Comparison of ENCODE assay signal across 14 mouse cellular contexts in genomic region chr11:43645286-43645685, GRCm38 (mm10). TPM values are rescaled to one million over a fixed set of nuclear protein-coding genes. Genes with fewer than 3 reads are reported as not detected.
DNase-seq lines count a peak whose midpoint lies in the region; ATAC-seq and TF ChIP-seq lines count a peak whose summit lies in the region.
"Had no signal": no experiment of that assay in that cellular context is flagged by ENCODE, and none has a peak within 500 bp of the region (broad histone marks: within the 10 kb centered on the region; RNA-seq: fewer than 3 reads in every experiment).

No protein-coding gene starts in this region.

- WGBS in kidney, adult 2 months, result 97% methylated on average over 3 of the region's 3 CpGs
- 96% methylated on average over 3 of the region's 3 CpGs for WGBS in kidney, embryonic 14.5 days
- 82% methylated on average over 3 of the region's 3 CpGs for WGBS in midbrain, embryonic 10.5 days

- H3K4me3 ChIP-seq in kidney, adult 2 months (ENCODE audit: insufficient read depth, low read depth, low read length), result no peak overlapping the region
- H3K4me3 ChIP-seq in kidney, embryonic 14.5 days (ENCODE audit: low read length), result no peak overlapping the region
- no peak overlapping the region for H3K4me3 ChIP-seq in midbrain, embryonic 10.5 days
- H3K4me3 ChIP-seq: embryonic facial prominence, embryonic 15.5 days; limb, embryonic 15.5 days; neural tube, embryonic 13.5 days had no signal

- no peak for TF ChIP-seq POLR2A in kidney, adult 2 months (IDR thresholded peaks at IDR 0.05; ENCODE audit: low read depth, low read length)

- DNase-seq in kidney, adult 2 months, result no peak
- DNase-seq in thymus, postnatal 14 days, result peak; percentile 40
- no peak for DNase-seq in thymus, postnatal 25 days
- DNase-seq in ZHBTc4 (ENCODE audit: low read depth, low spot score), result peak; percentile 75
- no peak for DNase-seq in testis, postnatal 14 days (ENCODE audit: low spot score)
- DNase-seq in midbrain, embryonic 10.5 days (ENCODE audit: low spot score), result no peak
- DNase-seq: cerebellum, adult 9-11 months; heart, adult 18-20 months; kidney, adult 11 months had no signal

- no peak overlapping the region for H3K9ac ChIP-seq in kidney, embryonic 14.5 days (ENCODE audit: low read depth, low read length)
- H3K9ac ChIP-seq: embryonic facial prominence, embryonic 15.5 days; limb, embryonic 15.5 days; neural tube, embryonic 13.5 days had no signal

- H3K4me2 ChIP-seq in kidney, embryonic 14.5 days (replicated peaks; ENCODE audit: low read depth, low read length), result no peak overlapping the region
- H3K4me2 ChIP-seq: embryonic facial prominence, embryonic 15.5 days; limb, embryonic 15.5 days; midbrain, embryonic 11.5 days; neural tube, embryonic 13.5 days had no signal

- ATAC-seq in kidney, embryonic 14.5 days (ENCODE audit: low FRiP score, low TSS enrichment), result no peak

- no peaks in the 10 kb centered on the region for H3K36me3 ChIP-seq in kidney, adult 2 months (ENCODE audit: control insufficient read depth, insufficient read depth, low read length)
- H3K36me3 ChIP-seq in kidney, embryonic 14.5 days (ENCODE audit: control insufficient read depth, insufficient read depth, low read length), result no peaks in the 10 kb centered on the region
- H3K36me3 ChIP-seq in midbrain, embryonic 10.5 days, result no peaks in the 10 kb centered on the region
- H3K36me3 ChIP-seq: embryonic facial prominence, embryonic 15.5 days; limb, embryonic 15.5 days; neural tube, embryonic 13.5 days had no signal

- H3K9me3 ChIP-seq in kidney, embryonic 14.5 days (ENCODE audit: control insufficient read depth, low read length), result no peaks in the 10 kb centered on the region
- no peaks in the 10 kb centered on the region for H3K9me3 ChIP-seq in midbrain, embryonic 10.5 days (replicated peaks)
- H3K9me3 ChIP-seq: embryonic facial prominence, embryonic 15.5 days; limb, embryonic 15.5 days; neural tube, embryonic 13.5 days had no signal

- no peaks in the 10 kb centered on the region for H3K4me1 ChIP-seq in kidney, adult 2 months (ENCODE audit: control insufficient read depth, insufficient read depth, low read length)
- H3K4me1 ChIP-seq in kidney, embryonic 14.5 days (ENCODE audit: control insufficient read depth, insufficient read depth, low read length), result peaks cover 4% of the 10 kb centered on the region; the same call in 1 of the 2 replicates
- H3K4me1 ChIP-seq in midbrain, embryonic 10.5 days, result peaks cover 19% of the 10 kb centered on the region

- peak; percentile 34 for TF ChIP-seq CTCF in kidney, adult 2 months (conservative IDR thresholded peaks at IDR 0.05; ENCODE audit: insufficient read depth, insufficient read length, low read depth, low read length)

- H3K27me3 ChIP-seq in kidney, adult 2 months (replicated peaks; ENCODE audit: control insufficient read depth, insufficient read depth, low read length), result no peaks in the 10 kb centered on the region
- no peaks in the 10 kb centered on the region for H3K27me3 ChIP-seq in kidney, embryonic 14.5 days (ENCODE audit: control insufficient read depth, insufficient read depth, low read length)
- no peaks in the 10 kb centered on the region for H3K27me3 ChIP-seq in midbrain, embryonic 10.5 days (ENCODE audit: low read depth, poor library complexity, severe bottlenecking)
- H3K27me3 ChIP-seq: embryonic facial prominence, embryonic 15.5 days; limb, embryonic 15.5 days; neural tube, embryonic 13.5 days had no signal

- no peak overlapping the region for H3K27ac ChIP-seq in kidney, adult 2 months (ENCODE audit: insufficient read depth, low read depth, low read length)
- H3K27ac ChIP-seq in kidney, embryonic 14.5 days (ENCODE audit: low read depth, low read length), result no peak overlapping the region
- H3K27ac ChIP-seq in midbrain, embryonic 10.5 days (replicated peaks), result no peak overlapping the region
- H3K27ac ChIP-seq: embryonic facial prominence, embryonic 15.5 days; limb, embryonic 15.5 days; neural tube, embryonic 13.5 days had no signal

RNA-seq across cellular contexts. Expression of gene Pwwp2a, which starts 36.5 kb away (rescaled TPM):
- polyA plus RNA-seq in kidney, adult 2 months (2012; rRNA removed), result 10.8 and 12.1 TPM in 2 replicates
- 44.9 and 50.1 TPM in 2 replicates for polyA plus RNA-seq in kidney, embryonic 14.5 days (2014; fragmentation: Nextera tagmentation; extraction: Ambion mirVana)
- polyA plus RNA-seq in midbrain, embryonic 10.5 days (2016; fragmentation: Nextera tagmentation; extraction: Ambion mirVana), result 28.9 and 31.0 TPM in 2 replicates

RNA-seq across cellular contexts. Expression of gene Fabp6, which starts 43.9 kb away (rescaled TPM):
- polyA plus RNA-seq in kidney, adult 2 months (2012; rRNA removed), result not detected in 2 replicates
- not detected in 2 replicates for polyA plus RNA-seq in kidney, embryonic 14.5 days (2014; fragmentation: Nextera tagmentation; extraction: Ambion mirVana)
- polyA plus RNA-seq in midbrain, embryonic 10.5 days (2016; fragmentation: Nextera tagmentation; extraction: Ambion mirVana), result not detected in 2 replicates
- polyA plus RNA-seq: midbrain, embryonic 11.5 days; neural tube, embryonic 13.5 days had no signal

RNA-seq across cellular contexts. Expression of gene 4933415A04Rik, which starts 58.4 kb away (rescaled TPM):
- polyA plus RNA-seq in kidney, adult 2 months (2012; rRNA removed), result 0.24 and 0.30 TPM in 2 replicates
- 9.0 and 9.9 TPM in 2 replicates for polyA plus RNA-seq in kidney, embryonic 14.5 days (2014; fragmentation: Nextera tagmentation; extraction: Ambion mirVana)
- polyA plus RNA-seq in midbrain, embryonic 10.5 days (2016; fragmentation: Nextera tagmentation; extraction: Ambion mirVana), result 12.1 and 14.2 TPM in 2 replicates

Comparison
In these comparisons a context has a peak if more than half of its experiments do, and no peak if none do; other contexts are left out.
1. DNase-seq: peak in thymus, postnatal 14 days (single experiment) and ZHBTc4 (single experiment); none in kidney, adult 2 months (single experiment), thymus, postnatal 25 days (single experiment), testis, postnatal 14 days (single experiment) and midbrain, embryonic 10.5 days (single experiment).